Mouse (Mus musculus) common myeloid progenitor, adult 5-6 weeks (primary cell): ENCODE measurements around the gene Nod2. TPM values are rescaled to one million over a fixed set of nuclear protein-coding genes. Genes with fewer than 3 reads are reported as not detected.

Source experiments
- ATAC-seq: replicated peaks from 2 replicates; pipeline ENCODE4 v1.8.0; 2016; ENCODE audit warnings: low read depth, mild to moderate bottlenecking, moderate TSS enrichment, inconsistent platforms; ENCODE audit not compliant: poor library complexity, severe bottlenecking
- total RNA-seq: library from RNA; stranded (forward); fragments of 200-1000, 187-1606 nt; gene quantifications from 2 replicates; pipeline ENCODE4 v1.2.3, GENCODE M21; 2017

Gene Nod2
- total RNA-seq = 0.14 TPM in 1 of 2 replicates, not detected in the other

GRCm38 (mm10) chr8:88646837-88647778 is at the start of gene Nod2:
Nod2 (plus strand) TSS chr8:88647315.
- ATAC-seq = peak; percentile 85

GRCm38 (mm10) chr8:88598578-88598977 is 48.5 kb upstream of the Nod2 start:
- ATAC-seq = no peak

- no peak for ATAC-seq
Observed at GRCm38 (mm10) chr8:88599491-88599890, 47.6 kb upstream of the Nod2 start.

GRCm38 (mm10) chr8:88603446-88603989 is 43.6 kb upstream of the Nod2 start:
- no peak for ATAC-seq

DNA sequence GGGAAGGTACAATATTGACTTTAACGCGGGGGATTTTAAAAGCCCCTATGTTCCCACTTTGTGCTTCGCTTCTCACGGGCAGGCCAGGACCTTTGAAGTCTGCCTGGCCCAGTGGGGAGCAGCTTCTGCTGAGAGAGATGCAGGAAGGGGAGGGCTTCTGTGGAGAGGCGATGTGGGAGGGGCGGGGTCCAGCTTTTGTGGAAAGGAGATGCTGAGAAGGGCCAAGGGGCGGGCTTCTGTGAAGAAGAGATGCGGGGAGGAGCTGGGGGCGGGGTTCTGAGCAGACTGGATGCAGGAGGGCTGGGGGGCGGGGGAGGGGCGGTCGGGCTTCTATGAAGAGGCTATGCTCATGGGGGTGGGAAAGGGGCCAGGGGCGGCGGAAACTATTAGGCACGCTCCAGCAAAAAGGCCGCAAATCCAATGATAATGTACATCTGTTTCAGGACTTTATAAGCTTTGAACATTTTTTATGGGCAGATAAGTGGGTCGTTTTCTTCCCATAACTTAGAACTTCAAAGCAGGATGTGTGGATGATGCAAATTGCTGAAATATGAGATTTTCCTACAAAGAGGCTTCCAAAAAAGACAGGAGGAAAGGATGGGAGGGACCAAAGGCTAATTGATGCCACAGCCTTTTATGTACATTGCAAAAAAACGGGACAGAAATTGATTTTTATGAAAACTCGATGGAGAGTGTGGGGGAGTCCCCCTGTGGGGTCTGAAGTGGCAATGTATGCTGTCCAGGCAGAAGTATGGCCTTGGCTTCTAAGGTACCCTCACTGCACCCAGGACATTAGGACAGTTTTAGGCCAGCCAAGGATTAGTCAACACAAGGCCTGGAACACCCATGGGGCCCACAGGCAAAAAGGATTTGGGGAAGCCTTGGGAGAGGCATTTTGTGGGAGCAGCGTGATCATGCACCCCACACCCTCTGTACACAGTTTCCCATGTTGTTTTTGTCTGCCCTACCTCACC is 42.8 kb upstream of the Nod2 start:
- peak; percentile 66 for ATAC-seq

GRCm38 (mm10) chr8:88605361-88606040 is 41.6 kb upstream of the Nod2 start:
- peak; percentile 57 for ATAC-seq

DNA sequence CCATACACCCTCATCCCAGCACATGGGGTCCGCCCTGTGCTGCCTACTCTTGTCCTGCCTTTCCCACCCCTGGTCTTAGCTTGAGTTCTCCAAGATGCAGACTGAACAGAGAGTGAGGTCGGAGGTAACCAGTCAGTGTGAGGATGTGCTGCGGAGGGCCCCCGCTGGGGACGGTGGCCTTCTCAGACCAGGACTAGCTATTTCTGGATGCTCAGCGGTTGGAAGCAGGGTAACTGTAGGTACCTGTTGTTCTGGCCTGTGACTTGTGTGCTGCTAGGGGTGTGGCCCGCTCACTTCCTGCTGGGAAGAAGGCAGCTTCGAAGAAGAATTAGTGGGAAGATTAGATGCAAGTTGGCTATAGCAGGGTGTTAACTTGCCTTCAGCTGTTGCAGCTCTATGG is 38.1 kb upstream of the Nod2 start:
- no peak for ATAC-seq

GRCm38 (mm10) chr8:88610271-88610670 is 36.8 kb upstream of the Nod2 start:
- ATAC-seq = no peak

DNA sequence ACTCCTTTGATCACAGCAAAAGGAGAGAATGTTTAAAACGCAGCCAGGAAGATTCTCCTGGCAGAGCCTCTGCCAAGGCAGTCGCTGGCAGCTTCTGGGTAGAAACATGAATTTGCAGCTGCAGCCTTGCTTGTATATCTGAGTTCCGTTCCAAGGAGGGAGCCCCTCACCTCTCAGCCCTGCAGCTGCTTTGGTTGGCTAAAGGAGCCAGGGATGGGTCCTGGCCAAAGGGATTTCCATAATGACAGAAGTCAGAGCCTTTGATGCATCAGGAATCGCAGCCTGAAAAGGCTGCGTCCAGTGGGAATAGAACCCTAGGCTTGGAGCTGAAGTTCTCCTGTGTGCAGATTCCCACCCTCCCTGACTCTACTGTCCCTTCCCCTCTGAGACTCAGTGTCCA is 32.1 kb upstream of the Nod2 start:
- ATAC-seq = no peak

DNA sequence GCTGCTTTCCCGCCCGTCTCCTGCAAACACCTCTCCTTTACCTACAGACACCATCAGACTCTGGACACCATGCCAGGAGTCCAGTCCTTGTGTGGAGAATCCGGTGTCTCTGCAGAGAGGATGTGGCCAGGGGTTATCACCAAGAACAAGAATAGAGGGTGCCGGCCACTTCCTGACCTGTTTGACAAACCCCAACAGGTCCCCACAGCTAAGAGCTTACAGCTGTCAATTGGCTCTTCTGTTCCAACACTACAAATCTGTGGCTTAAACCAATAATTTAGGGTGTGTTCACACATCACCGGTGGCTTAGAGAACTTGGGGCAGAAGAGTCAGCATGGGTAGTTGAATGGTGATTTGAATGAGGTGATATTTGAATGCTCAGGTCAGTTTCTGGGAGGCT is 28.5 kb upstream of the Nod2 start:
- ATAC-seq = peak; percentile 43

DNA sequence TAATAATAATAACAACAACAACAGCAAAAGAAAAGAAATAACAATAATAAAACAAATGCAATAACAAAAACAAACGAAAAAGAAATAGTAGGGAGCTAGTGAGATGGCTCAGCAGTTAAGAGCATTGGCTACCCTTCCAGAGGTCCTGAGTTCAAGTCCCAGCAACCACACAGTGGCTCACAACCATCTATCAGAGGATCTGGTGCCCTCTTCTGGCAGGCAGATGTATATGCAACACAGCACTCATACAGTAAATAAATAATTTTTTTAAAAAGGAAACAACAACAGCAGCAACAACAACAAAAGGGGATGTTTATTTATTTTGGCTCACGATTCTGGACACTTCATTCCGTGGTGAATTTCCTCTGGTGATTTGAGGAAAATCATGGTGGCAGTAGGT is 27.6 kb upstream of the Nod2 start:
- ATAC-seq = no peak

- no peak for ATAC-seq
Observed at GRCm38 (mm10) chr8:88620931-88621330, 26.2 kb upstream of the Nod2 start.

DNA sequence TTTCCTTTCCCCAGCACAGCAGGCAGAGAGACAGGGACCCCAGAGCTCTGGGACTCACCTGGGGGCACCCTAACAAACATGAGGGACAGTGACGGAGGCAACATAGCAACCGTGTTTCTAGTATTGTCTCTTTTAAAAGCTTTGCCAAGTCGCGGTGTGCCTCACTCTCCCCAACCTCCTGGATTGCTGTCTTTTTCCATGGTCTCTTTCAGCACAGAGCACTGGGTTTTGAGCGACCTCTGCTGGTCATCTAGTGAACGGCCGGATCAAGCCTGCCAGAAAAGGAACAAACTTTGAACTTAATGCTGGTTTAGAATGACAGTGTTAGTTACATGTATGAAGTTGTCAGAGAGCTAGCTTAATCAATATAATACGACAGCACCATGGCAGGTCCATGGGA is 25.7 kb upstream of the Nod2 start:
- ATAC-seq = peak; percentile 77

DNA sequence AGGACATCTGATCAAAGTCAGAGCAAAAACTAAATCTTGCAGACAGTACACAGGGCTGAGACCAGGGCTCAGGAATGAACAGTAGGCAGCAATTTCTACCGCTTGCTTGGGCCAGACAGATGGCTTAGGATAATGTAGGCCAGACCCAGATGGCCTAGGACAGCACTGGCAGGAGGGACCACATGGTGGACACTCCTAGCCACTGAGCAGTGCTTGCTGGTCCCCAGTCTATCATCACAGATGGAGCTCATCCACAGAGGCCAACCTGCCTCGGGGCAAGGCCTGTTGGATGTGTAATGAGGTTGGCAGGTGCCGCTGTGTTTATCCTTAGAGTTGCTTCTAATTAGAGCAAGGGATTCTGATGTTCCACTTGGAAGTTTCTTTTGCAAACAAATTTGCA is 23.8 kb upstream of the Nod2 start:
- no peak for ATAC-seq

GRCm38 (mm10) chr8:88624276-88624675 is 22.8 kb upstream of the Nod2 start:
- ATAC-seq = no peak

DNA sequence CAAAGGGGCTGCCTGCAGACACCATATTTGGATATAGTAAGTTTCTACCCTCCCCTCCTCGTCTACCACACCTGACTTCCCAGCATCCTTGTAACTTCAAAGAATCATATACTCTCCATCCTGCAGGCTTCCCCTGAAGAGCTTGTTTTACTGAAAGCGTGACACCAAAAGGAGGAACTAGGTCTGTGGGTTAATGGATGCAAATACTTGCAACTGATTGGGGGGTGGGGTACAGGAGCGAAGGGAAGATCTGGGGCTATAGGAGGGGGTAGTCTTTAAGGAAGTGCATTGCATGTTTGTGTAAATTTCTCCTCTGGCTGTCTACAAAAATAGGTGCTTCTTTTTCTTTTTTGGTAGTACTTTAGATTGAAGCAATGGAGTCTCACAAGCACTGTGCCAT is 20.7 kb upstream of the Nod2 start:
- ATAC-seq = 0 out of 2 replicates have a peak, but pooled peaks have one; percentile 43

DNA sequence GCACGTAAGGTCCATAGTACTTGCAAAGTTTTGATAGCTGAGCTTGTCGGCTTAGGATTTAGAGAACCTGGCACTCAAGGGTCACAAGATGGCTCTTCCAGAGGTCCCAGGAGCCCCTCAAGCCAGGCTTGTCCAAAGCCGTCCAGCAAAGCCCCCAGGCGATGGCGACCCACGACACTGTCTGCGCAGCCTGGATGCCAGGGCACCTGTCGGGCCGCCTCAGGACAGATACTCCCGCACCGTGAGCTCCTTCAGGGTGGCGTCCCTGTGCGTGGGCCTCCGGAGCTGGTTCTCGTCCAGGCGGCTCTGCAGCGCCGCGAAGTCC is 20.2 kb upstream of the Nod2 start:
- no peak for ATAC-seq

- ATAC-seq = no peak
Observed at GRCm38 (mm10) chr8:88627265-88627991, 19.7 kb upstream of the Nod2 start.

DNA sequence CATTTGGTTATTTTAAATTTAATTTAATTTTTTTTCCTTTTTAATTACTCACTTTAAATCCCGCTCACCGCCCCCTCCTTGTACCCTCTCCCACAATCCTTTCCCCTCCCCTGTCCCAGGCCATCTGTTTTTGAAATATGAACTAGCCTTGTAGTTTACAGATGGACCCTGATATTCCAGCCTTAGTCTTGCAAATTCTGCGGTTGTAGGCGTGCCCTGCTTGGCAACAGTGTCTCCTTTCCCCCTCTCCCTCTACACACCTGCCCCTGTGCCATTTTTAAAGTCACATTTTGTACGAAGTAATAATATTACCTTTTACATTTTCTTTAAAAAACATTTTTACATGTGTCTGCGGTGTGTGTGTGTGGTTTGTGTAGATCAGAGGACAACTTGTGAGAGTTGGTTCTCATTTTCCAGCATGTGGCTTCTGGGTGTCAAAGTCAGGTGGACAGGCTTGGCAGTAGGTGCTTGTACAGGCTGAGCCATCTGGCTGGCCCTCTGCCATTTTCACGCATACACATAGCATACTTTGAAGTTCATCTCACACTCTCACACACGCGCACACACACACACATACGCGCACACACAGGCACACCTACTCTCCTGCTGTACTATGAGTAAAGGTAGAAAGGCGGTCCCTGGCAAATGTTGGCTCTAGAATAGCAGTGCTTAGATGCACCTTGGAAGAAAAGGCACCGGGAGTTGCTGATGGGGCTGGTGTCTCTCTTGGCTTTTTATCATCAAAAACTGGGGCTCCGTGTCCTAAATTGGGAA is 18.9 kb upstream of the Nod2 start:
- ATAC-seq = no peak
